ENCODE assay signal across 8 mouse cellular contexts in genomic region chr11:103016930-103017329, GRCm38 (mm10). TPM values are rescaled to one million over a fixed set of nuclear protein-coding genes. Genes with fewer than 3 reads are reported as not detected.
A peak's percentile ranks its signal among the peaks of the same experiment; 100 is the strongest.
DNase-seq lines count a peak whose midpoint lies in the region; ATAC-seq lines count a peak whose summit lies in the region.

No protein-coding gene starts in this region.

- DNase-seq in CD4-positive helper T cell, adult 2 months (ENCODE audit: low read depth, low spot score), result peak; percentile 92
- peak; percentile 87 for DNase-seq in brain, embryonic 18.5 days (ENCODE audit: low read depth, low spot score)
- DNase-seq in kidney, postnatal 14 days, result peak; percentile 99
- DNase-seq in liver, embryonic 13.5 days, result peak; percentile 97
- DNase-seq in neural tube, embryonic 10.5 days (ENCODE audit: extremely low spot score, low spot score), result peak; percentile 99

- H3K27me3 ChIP-seq in heart, embryonic 14.5 days (ENCODE audit: control insufficient read depth, insufficient read depth, low read length), result no peaks in the 10 kb centered on the region
- no peaks in the 10 kb centered on the region for H3K27me3 ChIP-seq in liver, embryonic 13.5 days
- no peaks in the 10 kb centered on the region for H3K27me3 ChIP-seq in stomach, embryonic 16.5 days (ENCODE audit: control insufficient read depth, insufficient read depth, low read length)

- H3K4me3 ChIP-seq in heart, embryonic 14.5 days (ENCODE audit: control insufficient read depth in 1 of 2, insufficient read depth in 1 of 2, low read depth in 1 of 2, low read length in 2 of 2), result peak overlapping the region; percentile 82 to 88
- H3K4me3 ChIP-seq in liver, embryonic 13.5 days (replicated peaks), result peak overlapping the region; percentile 75
- peak overlapping the region; percentile 71 for H3K4me3 ChIP-seq in stomach, embryonic 16.5 days (replicated peaks; ENCODE audit: low read length)

- no peaks in the 10 kb centered on the region for H3K9me3 ChIP-seq in heart, embryonic 14.5 days (ENCODE audit: control insufficient read depth, low read length)
- no peaks in the 10 kb centered on the region for H3K9me3 ChIP-seq in liver, embryonic 13.5 days (replicated peaks)
- no peaks in the 10 kb centered on the region for H3K9me3 ChIP-seq in stomach, embryonic 16.5 days (replicated peaks; ENCODE audit: control insufficient read depth, low read length)

- H3K27ac ChIP-seq in heart, embryonic 14.5 days (replicated peaks in 1 of 2; ENCODE audit: control insufficient read depth in 1 of 2, insufficient read depth in 1 of 2, low read depth in 2 of 2, low read length in 2 of 2), result peak overlapping the region; percentile 86 to 88
- peak overlapping the region; percentile 82 for H3K27ac ChIP-seq in liver, embryonic 13.5 days
- peak overlapping the region; percentile 88 for H3K27ac ChIP-seq in stomach, embryonic 16.5 days (ENCODE audit: low read length)

- H3K36me3 ChIP-seq in heart, embryonic 14.5 days (ENCODE audit: control insufficient read depth, insufficient read depth, low read length), result peaks cover 14% of the 10 kb centered on the region
- H3K36me3 ChIP-seq in liver, embryonic 13.5 days, result peaks cover 26% of the 10 kb centered on the region
- H3K36me3 ChIP-seq in stomach, embryonic 16.5 days (ENCODE audit: control insufficient read depth, insufficient read depth, low read length), result no peaks in the 10 kb centered on the region

- peak; percentile 100 for ATAC-seq in erythroid progenitor cell, adult 5-6 weeks (replicated peaks; ENCODE audit: low FRiP score, poor library complexity, severe bottlenecking)
- peak; percentile 96 for ATAC-seq in heart, embryonic 14.5 days (ENCODE audit: insufficient number of reproducible peaks, insufficient read depth, low FRiP score, low read depth)
- peak; percentile 99 for ATAC-seq in liver, embryonic 13.5 days (ENCODE audit: low read depth)
- peak; percentile 98 for ATAC-seq in stomach, embryonic 16.5 days (ENCODE audit: insufficient read depth, low FRiP score)

- peak overlapping the region; percentile 94 for H3K9ac ChIP-seq in heart, embryonic 14.5 days (ENCODE audit: low read length)
- peak overlapping the region; percentile 87 for H3K9ac ChIP-seq in liver, embryonic 13.5 days
- peak overlapping the region; percentile 85 for H3K9ac ChIP-seq in stomach, embryonic 16.5 days (ENCODE audit: low read length)

- H3K4me2 ChIP-seq in heart, embryonic 14.5 days (ENCODE audit: low read length), result peak overlapping the region; percentile 74
- H3K4me2 ChIP-seq in liver, embryonic 13.5 days, result peak overlapping the region; percentile 88
- H3K4me2 ChIP-seq in stomach, embryonic 16.5 days (ENCODE audit: low read depth, low read length), result peak overlapping the region; percentile 77

- H3K4me1 ChIP-seq in heart, embryonic 14.5 days (ENCODE audit: control insufficient read depth in 2 of 2, insufficient read depth in 2 of 2, low read length in 2 of 2), result peaks cover 4 to 5% of the 10 kb centered on the region in 2 experiments; a peak in 2 of 4 replicates
- H3K4me1 ChIP-seq in liver, embryonic 13.5 days (replicated peaks), result peaks cover 19% of the 10 kb centered on the region
- H3K4me1 ChIP-seq in stomach, embryonic 16.5 days (ENCODE audit: control insufficient read depth, insufficient read depth, low read length), result peaks cover 26% of the 10 kb centered on the region

- under 1% methylated on average over 35 of the region's 41 CpGs for WGBS in heart, embryonic 14.5 days
- WGBS in liver, embryonic 13.5 days (ENCODE audit: insufficient replicate concordance), result under 1% methylated on average over 40 of the region's 41 CpGs
- WGBS in stomach, embryonic 16.5 days, result 0% methylated on average over 40 of the region's 41 CpGs

RNA-seq across cellular contexts. Expression of gene Nmt1, which starts 11.1 kb away (rescaled TPM):
- 25.2 and 31.0 TPM in 2 replicates for total RNA-seq in erythroid progenitor cell, adult 5-6 weeks (2015; ENCODE audit: low replicate concordance)
- 27.1 and 35.8 TPM in 2 replicates for total RNA-seq in erythroid progenitor cell, adult 5-6 weeks (2017; ENCODE audit: low replicate concordance)
- 47.8 and 51.7 TPM in 2 replicates for polyA plus RNA-seq in heart, embryonic 14.5 days (2014; fragmentation: Nextera tagmentation; extraction: Ambion mirVana)
- polyA plus RNA-seq in liver, embryonic 13.5 days (2015; fragmentation: Nextera tagmentation; extraction: Ambion mirVana), result 47.8 and 52.2 TPM in 2 replicates
- polyA plus RNA-seq in stomach, embryonic 16.5 days (2015; fragmentation: Nextera tagmentation; extraction: Ambion mirVana), result 50.8 and 53.7 TPM in 2 replicates

RNA-seq across cellular contexts. Expression of gene Dcakd, which starts 11.2 kb away (rescaled TPM):
- total RNA-seq in erythroid progenitor cell, adult 5-6 weeks (2015; ENCODE audit: low replicate concordance), result 6.8 and 13.4 TPM in 2 replicates
- 4.4 and 10.7 TPM in 2 replicates for total RNA-seq in erythroid progenitor cell, adult 5-6 weeks (2017; ENCODE audit: low replicate concordance)
- polyA plus RNA-seq in heart, embryonic 14.5 days (2014; fragmentation: Nextera tagmentation; extraction: Ambion mirVana), result 93.8 and 99.4 TPM in 2 replicates
- polyA plus RNA-seq in liver, embryonic 13.5 days (2015; fragmentation: Nextera tagmentation; extraction: Ambion mirVana), result 29.9 and 37.3 TPM in 2 replicates
- 85.2 and 109 TPM in 2 replicates for polyA plus RNA-seq in stomach, embryonic 16.5 days (2015; fragmentation: Nextera tagmentation; extraction: Ambion mirVana)

Comparison
In these comparisons a context has a peak if more than half of its experiments do, and no peak if none do; other contexts are left out.
1. Peak in every context shown above with its lines: DNase-seq, ATAC-seq, H3K4me3 ChIP-seq and H3K27ac ChIP-seq.